Mouse (Mus musculus) kidney, postnatal 25 days (tissue): ENCODE data around the gene Zfp936.
A peak's percentile ranks its signal among the peaks of the same experiment; 100 is the strongest.
"Not testable (repeated sequence)": the region's sequence is repeated elsewhere in the genome, so short reads cannot be mapped to it uniquely, and the experiment has no call there.

ENCODE experiments used
- DNase-seq, 2 experiments: peaks; one replicate each; pipeline ENCODE4 v3.0.0; 2021; ENCODE audit warnings: mixed read lengths in 2 of 2

Zfp936 gene

DNA sequence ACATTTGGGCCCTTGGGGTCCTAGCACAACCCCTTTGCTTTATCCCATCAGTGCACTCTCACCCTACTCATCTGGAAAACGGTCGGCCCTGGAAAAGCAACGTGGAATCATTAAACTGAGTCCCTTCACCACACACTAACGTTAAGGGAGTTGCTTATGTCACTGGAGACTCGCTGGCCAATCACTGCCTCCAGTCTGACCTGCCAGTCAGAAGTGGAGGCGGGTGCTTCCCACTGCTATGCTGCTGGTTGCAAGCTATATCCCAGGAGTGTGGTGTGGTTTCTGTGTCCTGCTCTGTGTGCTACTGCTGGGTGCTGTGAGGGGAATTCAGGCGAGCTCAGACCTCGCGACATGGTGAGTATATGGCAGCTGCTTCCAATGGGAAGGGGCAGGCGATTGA, at the start of gene Zfp936:
Gene Zfp936, plus strand, starts transcription at position 301 of the 400 bp plus-strand sequence.
- DNase-seq = not testable (repeated sequence)

GRCm38 (mm10) chr7:43077831-43078230, 36.2 kb upstream of the Zfp936 start:
- DNase-seq = no peak

DNA sequence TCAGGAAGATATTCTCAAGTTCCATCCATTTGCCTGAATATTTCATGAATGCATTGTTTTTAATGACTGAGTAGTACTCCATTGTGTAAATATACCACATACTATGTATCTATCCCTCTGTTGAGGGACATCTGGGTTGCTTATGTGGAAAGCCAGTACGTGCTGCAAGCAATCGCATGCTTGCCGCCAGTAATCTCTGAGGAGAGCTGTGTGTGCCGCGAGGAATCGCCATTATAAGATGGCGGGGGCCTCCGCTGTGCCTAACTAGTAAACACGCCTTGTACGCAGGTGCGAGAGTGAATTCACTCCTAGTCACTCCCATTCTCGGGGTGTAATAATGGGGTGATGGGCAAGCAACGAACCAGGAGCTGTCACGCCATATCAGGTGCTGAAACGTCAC, 14.7 kb downstream of the Zfp936 start:
- not testable (repeated sequence) for DNase-seq

GRCm38 (mm10) chr7:43164121-43164520, 50.1 kb downstream of the Zfp936 start:
- DNase-seq = not testable (repeated sequence)

DNA sequence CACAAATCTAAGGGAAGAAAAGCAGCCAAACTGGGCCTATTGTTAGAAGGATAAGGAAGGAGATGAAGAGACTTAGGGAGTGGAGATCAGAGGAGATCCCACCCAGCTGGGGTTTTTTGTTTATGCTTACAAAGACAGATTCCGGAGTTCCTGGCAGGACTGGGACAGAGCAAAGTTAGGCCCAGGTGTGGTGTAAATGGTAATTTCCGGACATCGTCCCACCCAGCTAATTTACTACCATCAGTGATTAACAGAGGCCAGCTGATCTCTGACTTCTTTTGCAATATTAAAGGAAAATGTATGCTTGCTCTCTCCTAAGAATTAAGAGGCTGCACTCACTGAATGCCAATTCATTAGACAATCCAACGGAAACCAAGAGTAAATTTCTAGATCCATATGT, 53.1 kb downstream of the Zfp936 start:
- DNase-seq = not testable (repeated sequence)

GRCm38 (mm10) chr7:43167811-43168210, 53.8 kb downstream of the Zfp936 start:
- DNase-seq = not testable (repeated sequence)

DNA sequence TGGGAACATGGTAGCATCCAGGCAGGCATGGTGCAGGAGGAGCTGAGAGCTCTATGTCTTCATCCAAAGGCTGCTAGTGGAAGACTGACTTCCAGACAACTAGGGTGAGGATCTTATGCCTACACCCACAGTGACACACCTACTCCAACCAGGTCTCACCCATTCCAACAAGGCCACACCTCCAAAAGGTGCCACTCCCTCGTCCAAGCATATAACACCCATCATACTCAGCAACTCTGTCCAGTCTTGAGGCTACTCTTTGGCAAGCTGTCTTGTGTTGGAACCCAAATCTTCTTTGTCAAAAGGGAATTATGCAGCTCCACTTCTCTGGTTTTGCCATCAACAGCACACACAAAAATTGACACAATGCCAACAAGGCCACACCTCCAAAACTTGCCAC, 54.2 kb downstream of the Zfp936 start:
- not testable (repeated sequence) for DNase-seq

DNA sequence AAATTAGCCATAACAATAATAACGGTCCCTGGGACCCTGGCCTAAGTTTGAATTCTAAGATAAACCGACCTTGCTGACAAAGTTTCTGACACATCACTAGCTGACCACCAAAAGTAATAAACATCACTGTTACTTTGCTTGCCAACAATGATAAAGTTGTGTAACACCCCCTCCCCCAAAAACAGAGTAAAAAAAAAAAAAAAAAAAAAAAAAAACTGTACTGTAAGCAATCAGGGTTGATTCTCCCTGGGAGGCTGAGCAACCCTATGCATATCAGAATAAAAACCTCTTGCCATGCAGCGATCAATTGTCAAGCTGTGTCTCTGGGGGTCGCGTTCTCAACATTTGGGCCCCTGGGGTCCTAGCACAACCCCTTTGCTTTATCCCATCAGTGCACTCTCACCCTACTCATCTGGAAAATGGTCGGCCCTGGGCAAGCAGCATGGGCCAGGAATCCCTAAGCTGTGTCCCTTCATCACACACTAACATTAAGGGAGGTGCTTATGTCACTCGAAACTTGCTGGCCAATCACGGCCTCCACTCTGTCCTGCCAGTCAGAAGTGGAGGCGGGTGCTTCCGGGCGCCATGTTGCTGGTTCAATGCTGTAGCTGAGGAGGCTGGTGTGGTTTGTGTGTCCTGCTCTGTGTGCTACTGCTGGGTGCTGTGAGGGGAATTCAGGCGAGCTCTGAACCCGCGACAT, 63.1 kb downstream of the Zfp936 start:
- peak in 1 of 2 experiments; percentile 35 for DNase-seq

- DNase-seq = peak; percentile 36 to 56
Measured at GRCm38 (mm10) chr7:43213781-43214180, 99.8 kb downstream of the Zfp936 start.
